ENCODE assay signal across 1 mouse cellular context in genomic region chr19:46522433-46523044, GRCm38 (mm10).
TF ChIP-seq lines count a peak whose summit lies in the region.

No protein-coding gene starts in this region.

TF ChIP-seq in MEL, 35 proteins besides CTCF, POLR2A, EP300 and RAD21 (continued from another document):
- TF ChIP-seq MAZ (IDR thresholded peaks at IDR 0.05; ENCODE audit: low read depth, low read length): 0 out of 2 replicates have a peak, but pooled peaks have one; percentile 10
- TF ChIP-seq E2F4 (IDR thresholded peaks at IDR 0.05; ENCODE audit: borderline replicate concordance, low read depth, low read length): no peak
- no peak for TF ChIP-seq ZKSCAN1 (IDR thresholded peaks at IDR 0.05; ENCODE audit: low read depth, low read length)
- no peak for TF ChIP-seq USF2 (IDR thresholded peaks at IDR 0.05; ENCODE audit: borderline replicate concordance in 1 of 2, insufficient read depth in 1 of 2, low read depth in 1 of 2, low read length in 2 of 2)
- TF ChIP-seq UBTF (IDR thresholded peaks at IDR 0.05; ENCODE audit: borderline replicate concordance, insufficient read depth, low read depth, low read length): no peak
- no peak for TF ChIP-seq POLR2AphosphoS5 (IDR thresholded peaks at IDR 0.05; ENCODE audit: borderline replicate concordance, low read depth, low read length)
- peak; percentile 98 for TF ChIP-seq TBP (IDR thresholded peaks at IDR 0.05; ENCODE audit: low read depth, low read length)
- no peak for TF ChIP-seq MYB (IDR thresholded peaks at IDR 0.05; ENCODE audit: low read depth, low read length)
- TF ChIP-seq HCFC1 (IDR thresholded peaks at IDR 0.05; ENCODE audit: low read depth, low read length): no peak
- TF ChIP-seq MAFK (IDR thresholded peaks at IDR 0.05; ENCODE audit: borderline replicate concordance, low read depth, low read length): no peak
- TF ChIP-seq RCOR1 (IDR thresholded peaks at IDR 0.05; ENCODE audit: low read depth, low read length): no peak
- TF ChIP-seq JUND (IDR thresholded peaks at IDR 0.05; ENCODE audit: low read depth, low read length): no peak
- peak; percentile 68 for TF ChIP-seq ETS1 (IDR thresholded peaks at IDR 0.05; ENCODE audit: low read depth, low read length)
